Mouse (Mus musculus) megakaryocyte, embryonic 14.5 days (primary cell): Measurements from ENCODE around the gene Chchd5.

Experiments used
- FLI1 ChIP-seq: IDR thresholded peaks from 2 replicates; pipeline ENCODE4 v1.6.1; 2012; ENCODE audit warnings: low read length, inconsistent platforms, mixed read lengths
- GATA1 ChIP-seq: IDR thresholded peaks from 3 replicates; pipeline ENCODE4 v1.6.1; 2012; ENCODE audit warnings: mixed read lengths, low read length, inconsistent platforms, borderline replicate concordance

- TF ChIP-seq GATA1 (no peak), FLI1 (no peak)
Measured at GRCm38 (mm10) chr2:129152751-129153150, 23.3 kb downstream of the Chchd5 start.
